Comparison of ENCODE assay signal across 8 mouse cellular contexts in genomic region chr7:144943254-144943653, GRCm38 (mm10). TPM values are rescaled to one million over a fixed set of nuclear protein-coding genes. Genes with fewer than 3 reads are reported as not detected.
DNase-seq lines count a peak whose midpoint lies in the region; ATAC-seq and TF ChIP-seq lines count a peak whose summit lies in the region.
"Had no signal": no experiment of that assay in that cellular context is flagged by ENCODE, and none has a peak within 500 bp of the region (broad histone marks: within the 10 kb centered on the region; RNA-seq: fewer than 3 reads in every experiment).

No protein-coding gene starts in this region.

- DNase-seq in Patski (ENCODE audit: low read depth, low spot score) = no peak
- DNase-seq in brain, embryonic 14.5 days (ENCODE audit: low read depth) = peak; percentile 88
- peak; percentile 90 for DNase-seq in hindbrain, embryonic 11.5 days (ENCODE audit: low spot score)
- DNase-seq in left cerebral cortex, postnatal 25 days (ENCODE audit: low spot score in 2 of 2) = peak; percentile 62 to 73

- peak overlapping the region; percentile 91 for H3K4me2 ChIP-seq in hindbrain, embryonic 11.5 days (replicated peaks; ENCODE audit: low read depth, low read length)

- TF ChIP-seq CTCF in Patski (IDR thresholded peaks at IDR 0.05) = no peak
- TF ChIP-seq CTCF in brain, embryonic 14.5 days (IDR thresholded peaks at IDR 0.05; ENCODE audit: borderline replicate concordance, extremely low read depth, insufficient read depth, insufficient read length) = no peak
- TF ChIP-seq CTCF in small intestine, adult 2 months (IDR thresholded peaks at IDR 0.05; ENCODE audit: extremely low read depth, insufficient read length, insufficient replicate concordance, low read depth, low read length) = no peak

- peaks cover 16% of the 10 kb centered on the region for H3K4me1 ChIP-seq in hindbrain, embryonic 11.5 days (replicated peaks; ENCODE audit: control insufficient read depth, insufficient read depth, low read length)
- peaks cover 61% of the 10 kb centered on the region for H3K4me1 ChIP-seq in megakaryocyte, embryonic 14.5 days
- peaks cover 17% of the 10 kb centered on the region for H3K4me1 ChIP-seq in small intestine, adult 2 months (ENCODE audit: control insufficient read depth, insufficient read depth, insufficient read length, low read length)

- WGBS in hindbrain, embryonic 11.5 days = under 1% methylated on average over 45 of the region's 45 CpGs
- under 1% methylated on average over 45 of the region's 45 CpGs for WGBS in small intestine, adult 2 months

- CTCF ChIA-PET in Patski (lab: Charles Lee) = no interaction called here

- intact Hi-C loops in left cerebral cortex, postnatal 25 days (cut with DNase I) = loop anchor here (5.0 kb wide), 1 partner anchor 89 kb away; no protein-coding TSS in a partner anchor

- no peaks in the 10 kb centered on the region for H3K27me3 ChIP-seq in Patski
- peaks cover 14% of the 10 kb centered on the region for H3K27me3 ChIP-seq in hindbrain, embryonic 11.5 days (ENCODE audit: control insufficient read depth, insufficient read depth, low read length)
- peaks cover 90% of the 10 kb centered on the region for H3K27me3 ChIP-seq in megakaryocyte, embryonic 14.5 days (replicated peaks)
- H3K27me3 ChIP-seq in small intestine, adult 2 months (ENCODE audit: control insufficient read depth, insufficient read depth, low read length) = 0 out of 2 replicates have a peak, but pooled peaks cover 3% of the 10 kb centered on the region

- no peaks in the 10 kb centered on the region for H3K36me3 ChIP-seq in hindbrain, embryonic 11.5 days (ENCODE audit: control insufficient read depth, insufficient read depth, low read length)
- H3K36me3 ChIP-seq in megakaryocyte, embryonic 14.5 days (replicated peaks; ENCODE audit: low read length) = no peaks in the 10 kb centered on the region
- no peaks in the 10 kb centered on the region for H3K36me3 ChIP-seq in small intestine, adult 2 months (ENCODE audit: control insufficient read depth, insufficient read depth, low read length)

- peak; percentile 31 for ATAC-seq in Patski
- ATAC-seq in frontal cortex, adult (ENCODE audit: low TSS enrichment) = peak; percentile 67
- peak; percentile 18; the same call in 1 of the 2 replicates for ATAC-seq in hindbrain, embryonic 11.5 days (ENCODE audit: low FRiP score)

- in situ Hi-C loops in Patski (cut with MboI; ENCODE audit: low pct_unique_long_range_greater_than_20kb) = loop anchor here (5.0 kb wide), 1 partner anchor 104 kb away; no protein-coding TSS in a partner anchor

- H3K9me3 ChIP-seq in hindbrain, embryonic 11.5 days (ENCODE audit: control insufficient read depth, low read length) = no peaks in the 10 kb centered on the region
- no peaks in the 10 kb centered on the region; the same call in 1 of the 2 replicates for H3K9me3 ChIP-seq in megakaryocyte, embryonic 14.5 days

- peak overlapping the region; percentile 37 for H3K4me3 ChIP-seq in hindbrain, embryonic 11.5 days (ENCODE audit: low read depth, low read length)
- peak overlapping the region; percentile 87 for H3K4me3 ChIP-seq in megakaryocyte, embryonic 14.5 days (replicated peaks)
- peak overlapping the region; percentile 83 for H3K4me3 ChIP-seq in small intestine, adult 2 months (ENCODE audit: low read depth, low read length)

- H3K27ac ChIP-seq in hindbrain, embryonic 11.5 days (ENCODE audit: low read depth, low read length) = no peak overlapping the region
- no peak overlapping the region for H3K27ac ChIP-seq in small intestine, adult 2 months (ENCODE audit: insufficient read depth, low read depth, low read length)

- POLR2A ChIA-PET in Patski (lab: Charles Lee) = no interaction called here

- H3K9ac ChIP-seq in hindbrain, embryonic 11.5 days (ENCODE audit: low read depth, low read length) = peak overlapping the region; percentile 24; the same call in 1 of the 2 replicates

- TF ChIP-seq POLR2A in brain, embryonic 14.5 days (IDR thresholded peaks at IDR 0.05; ENCODE audit: borderline replicate concordance, extremely low read depth, insufficient read depth, insufficient read length, poor library complexity, severe bottlenecking) = 0 out of 2 replicates have a peak, but pooled peaks have one; percentile 12
- TF ChIP-seq POLR2A in small intestine, adult 2 months (IDR thresholded peaks at IDR 0.05; ENCODE audit: low read depth, low read length) = no peak; the same call in 1 of the 2 replicates

RNA-seq across cellular contexts. Expression of gene Ccnd1, which starts 3.5 kb away (rescaled TPM):
- polyA plus RNA-seq in Patski (2021) = 110 TPM
- 46.2 and 55.4 TPM in 2 replicates for polyA plus RNA-seq in brain, embryonic 14.5 days (2012; rRNA removed)
- polyA plus RNA-seq in hindbrain, embryonic 11.5 days (2014; fragmentation: Nextera tagmentation; extraction: Ambion mirVana) = 185 and 200 TPM in 2 replicates
- 10 to 100 TPM; 44.4 to 52.2 TPM for total RNA-seq in left cerebral cortex, postnatal 25 days (2021)
- 12.9 and 17.6 TPM in 2 replicates for polyA plus RNA-seq in megakaryocyte, embryonic 14.5 days (2012; ENCODE audit: insufficient read depth, low replicate concordance)
- polyA plus RNA-seq in small intestine, adult 2 months (2012; rRNA removed) = 15.9 and 42.5 TPM in 2 replicates

RNA-seq across cellular contexts. Expression of gene LTO1, which starts 28.4 kb away (rescaled TPM):
- polyA plus RNA-seq in Patski (2021) = 35.9 TPM
- 40.7 and 42.2 TPM in 2 replicates for polyA plus RNA-seq in brain, embryonic 14.5 days (2012; rRNA removed)
- 27.3 and 28.9 TPM in 2 replicates for polyA plus RNA-seq in hindbrain, embryonic 11.5 days (2014; fragmentation: Nextera tagmentation; extraction: Ambion mirVana)
- 10 to 100 TPM; 24.4 to 25.3 TPM for total RNA-seq in left cerebral cortex, postnatal 25 days (2021)
- polyA plus RNA-seq in megakaryocyte, embryonic 14.5 days (2012; ENCODE audit: insufficient read depth, low replicate concordance) = 1.3 and 20.1 TPM in 2 replicates
- 6.4 and 14.1 TPM in 2 replicates for polyA plus RNA-seq in small intestine, adult 2 months (2012; rRNA removed)

RNA-seq across cellular contexts. Expression of gene Fgf15, which starts 46.9 kb away (rescaled TPM):
- 0.10 TPM for polyA plus RNA-seq in Patski (2021)
- 24.6 and 28.4 TPM in 2 replicates for polyA plus RNA-seq in brain, embryonic 14.5 days (2012; rRNA removed)
- polyA plus RNA-seq in hindbrain, embryonic 11.5 days (2014; fragmentation: Nextera tagmentation; extraction: Ambion mirVana) = 60.2 and 68.2 TPM in 2 replicates
- not detected for total RNA-seq in left cerebral cortex, postnatal 25 days (2021)
- polyA plus RNA-seq in megakaryocyte, embryonic 14.5 days (2012; ENCODE audit: insufficient read depth, low replicate concordance) = 1.3 TPM in 1 of 2 replicates, not detected in the other
- polyA plus RNA-seq in small intestine, adult 2 months (2012; rRNA removed) = 2.6 TPM in 1 of 2 replicates, not detected in the other
- total RNA-seq: left cerebral cortex, adult 8-10 months had no signal

Comparison
In these comparisons a context has a peak if more than half of its experiments do, and no peak if none do; other contexts are left out.
1. H3K4me3 ChIP-seq: peak in every context shown above with its lines; median percentile 87 in megakaryocyte, embryonic 14.5 days; 83 in small intestine, adult 2 months; 37 in hindbrain, embryonic 11.5 days.